Mouse (Mus musculus): ENCODE measurements around the gene Maml1. TPM values are rescaled to one million over a fixed set of nuclear protein-coding genes. Genes with fewer than 3 reads are reported as not detected.
A peak's percentile ranks its signal among the peaks of the same experiment; 100 is the strongest.
"Not testable (repeated sequence)": the region's sequence is repeated elsewhere in the genome, so short reads cannot be mapped to it uniquely, and the experiment has no call there.

Maml1 gene
- total RNA-seq (2014; fragmentation: Nextera tagmentation) (11.7 and 13.4 TPM in 2 replicates), total RNA-seq (2017) (3.9 and 4.6 TPM in 2 replicates)

GRCm38 (mm10) chr11:50292190-50292855, at the start of gene Maml1:
Gene Maml1, minus strand, starts transcription at chr11:50292311.
- ATAC-seq (replicated peaks; ENCODE audit: poor library complexity, severe bottlenecking), result peak; percentile 87

GRCm38 (mm10) chr11:50336891-50337290, 44.8 kb upstream of the Maml1 start:
- no peak for ATAC-seq (replicated peaks; ENCODE audit: poor library complexity, severe bottlenecking)

GRCm38 (mm10) chr11:50336126-50336525, 44.0 kb upstream of the Maml1 start:
- no peak for ATAC-seq (replicated peaks; ENCODE audit: poor library complexity, severe bottlenecking)

GRCm38 (mm10) chr11:50333181-50333580, 41.1 kb upstream of the Maml1 start:
- no peak for ATAC-seq (replicated peaks; ENCODE audit: poor library complexity, severe bottlenecking)

- ATAC-seq (replicated peaks; ENCODE audit: poor library complexity, severe bottlenecking), result no peak
These were observed 37.3 kb upstream of the Maml1 start for GRCm38 (mm10) chr11:50329378-50329777.

GRCm38 (mm10) chr11:50328075-50328625, 36.0 kb upstream of the Maml1 start:
- ATAC-seq (replicated peaks; ENCODE audit: poor library complexity, severe bottlenecking), result no peak

- no peak for ATAC-seq (replicated peaks; ENCODE audit: poor library complexity, severe bottlenecking)
These were observed 34.3 kb upstream of the Maml1 start for GRCm38 (mm10) chr11:50326302-50326966.

- peak; percentile 95 for ATAC-seq (replicated peaks; ENCODE audit: poor library complexity, severe bottlenecking)
These were observed 33.6 kb upstream of the Maml1 start, which contains the start of gene Canx for GRCm38 (mm10) chr11:50325496-50326301. Gene Canx, minus strand, starts transcription at chr11:50325673.

- no peak for ATAC-seq (replicated peaks; ENCODE audit: poor library complexity, severe bottlenecking)
These were observed 32.8 kb upstream of the Maml1 start for GRCm38 (mm10) chr11:50324751-50325471.

- no peak for ATAC-seq (replicated peaks; ENCODE audit: poor library complexity, severe bottlenecking)
These were observed 31.7 kb upstream of the Maml1 start for GRCm38 (mm10) chr11:50323843-50324242.

- ATAC-seq (replicated peaks; ENCODE audit: poor library complexity, severe bottlenecking), result no peak
These were observed 30.2 kb upstream of the Maml1 start for GRCm38 (mm10) chr11:50322345-50322744.

- no peak for ATAC-seq (replicated peaks; ENCODE audit: poor library complexity, severe bottlenecking)
These were observed 29.1 kb upstream of the Maml1 start for GRCm38 (mm10) chr11:50321239-50321638.

- not testable (repeated sequence) for ATAC-seq (replicated peaks; ENCODE audit: poor library complexity, severe bottlenecking)
These were observed 27.2 kb upstream of the Maml1 start for GRCm38 (mm10) chr11:50319343-50319742.

GRCm38 (mm10) chr11:50312803-50313202, 20.7 kb upstream of the Maml1 start:
- ATAC-seq (replicated peaks; ENCODE audit: poor library complexity, severe bottlenecking), result no peak

- no peak for ATAC-seq (replicated peaks; ENCODE audit: poor library complexity, severe bottlenecking)
These were observed 11.3 kb upstream of the Maml1 start for GRCm38 (mm10) chr11:50303406-50303805.

- 0 out of 2 replicates have a peak, but pooled peaks have one; percentile 0 for ATAC-seq (replicated peaks; ENCODE audit: poor library complexity, severe bottlenecking)
These were observed 568 bp downstream of the Maml1 start for GRCm38 (mm10) chr11:50291321-50292165.

- ATAC-seq (replicated peaks; ENCODE audit: poor library complexity, severe bottlenecking), result peak; percentile 9
These were observed 1.5 kb downstream of the Maml1 start for GRCm38 (mm10) chr11:50290486-50291225.

- ATAC-seq (replicated peaks; ENCODE audit: poor library complexity, severe bottlenecking), result peak; percentile 73
These were observed 5.7 kb downstream of the Maml1 start for GRCm38 (mm10) chr11:50286428-50286827.
